Mouse (Mus musculus) cerebellum, postnatal 4 days (tissue): ENCODE results near the gene Trappc6a.
"Not testable (repeated sequence)": the region's sequence is repeated elsewhere in the genome, so short reads cannot be mapped to it uniquely, and the experiment has no call there.

Source experiments
- DNase-seq, 2 experiments: peaks; one replicate each; pipeline ENCODE4 v3.0.0; 2022; ENCODE audit warnings: low spot score in 2 of 2, mixed read lengths in 1 of 2

The Trappc6a gene

GRCm38 (mm10) chr7:19489525-19489924 is 18.7 kb upstream of the Trappc6a start:
- DNase-seq, result no peak

- peak in 1 of 2 experiments; percentile 23 for DNase-seq
These were observed 16.5 kb upstream of the Trappc6a start for GRCm38 (mm10) chr7:19491731-19492130.

GRCm38 (mm10) chr7:19494751-19495474 is 13.3 kb upstream of the Trappc6a start:
- no peak for DNase-seq

GRCm38 (mm10) chr7:19495521-19496213 is 12.5 kb upstream of the Trappc6a start:
- no peak for DNase-seq

GRCm38 (mm10) chr7:19496214-19496555 is 12.0 kb upstream of the Trappc6a start:
- no peak for DNase-seq

GRCm38 (mm10) chr7:19498326-19498725 is 9.9 kb upstream of the Trappc6a start:
- DNase-seq, result no peak

GRCm38 (mm10) chr7:19500420-19501363 is 7.5 kb upstream of the Trappc6a start:
- no peak for DNase-seq

GRCm38 (mm10) chr7:19501658-19502057 is 6.5 kb upstream of the Trappc6a start:
- DNase-seq, result no peak

- peak in 1 of 2 experiments; percentile 40 for DNase-seq
These were observed 4.6 kb upstream of the Trappc6a start for GRCm38 (mm10) chr7:19503481-19504068.

GRCm38 (mm10) chr7:19506326-19506725 is 1.9 kb upstream of the Trappc6a start:
- DNase-seq, result no peak

GRCm38 (mm10) chr7:19506969-19507611 is 1.1 kb upstream of the Trappc6a start:
- DNase-seq, result peak; percentile 59 to 70

- DNase-seq, result no peak
These were observed 598 bp upstream of the Trappc6a start for GRCm38 (mm10) chr7:19507612-19507981.

- no peak for DNase-seq
These were observed 851 bp downstream of the Trappc6a start for GRCm38 (mm10) chr7:19508924-19509568.

GRCm38 (mm10) chr7:19509786-19510185 is 1.6 kb downstream of the Trappc6a start:
- no peak for DNase-seq

- DNase-seq, result not testable (repeated sequence)
These were observed 3.7 kb downstream of the Trappc6a start for GRCm38 (mm10) chr7:19511934-19512333.

GRCm38 (mm10) chr7:19512353-19512752 is 4.2 kb downstream of the Trappc6a start:
- no peak for DNase-seq

- peak in 1 of 2 experiments; percentile 17 for DNase-seq
These were observed 9.6 kb downstream of the Trappc6a start, which contains the start of gene Nkpd1 for GRCm38 (mm10) chr7:19517652-19518365. Nkpd1 (plus strand) TSS chr7:19517838.

GRCm38 (mm10) chr7:19520032-19520431 is 11.8 kb downstream of the Trappc6a start:
- DNase-seq, result no peak

- DNase-seq, result no peak
These were observed 15.0 kb downstream of the Trappc6a start for GRCm38 (mm10) chr7:19523017-19523756.
